In genomic region chr3:100554843-100555242, GRCm38 (mm10) we compare ENCODE assay signal across 11 mouse cellular contexts.
DNase-seq lines count a peak whose midpoint lies in the region; ATAC-seq and TF ChIP-seq lines count a peak whose summit lies in the region.
"Had no signal": no experiment of that assay in that cellular context is flagged by ENCODE, and none has a peak within 500 bp of the region (broad histone marks: within the 10 kb centered on the region; RNA-seq: fewer than 3 reads in every experiment).

No protein-coding gene starts in this region.

- TF ChIP-seq CTCF in gastrocnemius, adult 2 months (IDR thresholded peaks at IDR 0.05) = peak; percentile 39

- 0 out of 2 replicates have a peak, but pooled peaks have one; percentile 34 for ATAC-seq in lung, embryonic 16.5 days (ENCODE audit: low read depth)
- no peak for ATAC-seq in embryonic facial prominence, embryonic 14.5 days (ENCODE audit: low read depth)
- ATAC-seq in midbrain, embryonic 15.5 days (replicated peaks) = 0 out of 2 replicates have a peak, but pooled peaks have one; percentile 37

- no peaks in the 10 kb centered on the region for H3K27me3 ChIP-seq in lung, embryonic 16.5 days (ENCODE audit: control insufficient read depth, insufficient read depth, low read depth, low read length)
- H3K27me3 ChIP-seq in embryonic facial prominence, embryonic 14.5 days (replicated peaks; ENCODE audit: control insufficient read depth, insufficient read depth, low read length) = no peaks in the 10 kb centered on the region
- no peaks in the 10 kb centered on the region for H3K27me3 ChIP-seq in midbrain, embryonic 15.5 days (replicated peaks)
- H3K27me3 ChIP-seq: heart, embryonic 13.5 days; limb, embryonic 13.5 days had no signal

- H3K4me3 ChIP-seq in gastrocnemius, adult 2 months = no peak overlapping the region
- H3K4me3 ChIP-seq in lung, embryonic 16.5 days (ENCODE audit: low read length) = no peak overlapping the region
- no peak overlapping the region for H3K4me3 ChIP-seq in embryonic facial prominence, embryonic 14.5 days (ENCODE audit: low read depth, low read length)
- no peak overlapping the region for H3K4me3 ChIP-seq in midbrain, embryonic 15.5 days
- H3K4me3 ChIP-seq: heart, embryonic 13.5 days; limb, embryonic 13.5 days had no signal

- H3K4me2 ChIP-seq in lung, embryonic 16.5 days (ENCODE audit: low read depth, low read length) = no peak overlapping the region
- H3K4me2 ChIP-seq in embryonic facial prominence, embryonic 14.5 days (ENCODE audit: low read depth, low read length) = no peak overlapping the region
- H3K4me2 ChIP-seq in midbrain, embryonic 15.5 days = no peak overlapping the region
- H3K4me2 ChIP-seq: heart, embryonic 13.5 days; limb, embryonic 13.5 days had no signal

- intact Hi-C loops in gastrocnemius, adult 2 months (cut with DNase I) = no loop called here

- no peak for DNase-seq in gastrocnemius, adult 2 months
- DNase-seq in gastrocnemius, postnatal 10 days = no peak
- no peak for DNase-seq in lung, postnatal 25 days (ENCODE audit: low spot score)
- DNase-seq in embryonic facial prominence, embryonic 14.5 days (ENCODE audit: low spot score) = peak; percentile 60
- DNase-seq in thymus, postnatal 4 days = no peak
- DNase-seq in layer of hippocampus, adult 9-11 months = no peak
- DNase-seq: cerebellum, adult 9-10 months had no signal

- H3K9ac ChIP-seq in lung, embryonic 16.5 days (ENCODE audit: low read length) = no peak overlapping the region
- H3K9ac ChIP-seq in embryonic facial prominence, embryonic 14.5 days (ENCODE audit: low read depth, low read length) = no peak overlapping the region
- H3K9ac ChIP-seq in midbrain, embryonic 15.5 days = no peak overlapping the region
- H3K9ac ChIP-seq: heart, embryonic 13.5 days; limb, embryonic 13.5 days had no signal

- 37% methylated on average over 5 of the region's 5 CpGs for WGBS in lung, embryonic 16.5 days
- WGBS in embryonic facial prominence, embryonic 14.5 days = 43% methylated on average over 5 of the region's 5 CpGs
- 50% methylated on average over 5 of the region's 5 CpGs for WGBS in midbrain, embryonic 15.5 days

- no peaks in the 10 kb centered on the region for H3K4me1 ChIP-seq in lung, embryonic 16.5 days (replicated peaks; ENCODE audit: control insufficient read depth, insufficient read depth, low read length)
- no peaks in the 10 kb centered on the region for H3K4me1 ChIP-seq in embryonic facial prominence, embryonic 14.5 days (ENCODE audit: control insufficient read depth, insufficient read depth, low read length)
- H3K4me1 ChIP-seq in midbrain, embryonic 15.5 days = no peaks in the 10 kb centered on the region
- H3K4me1 ChIP-seq: heart, embryonic 13.5 days; limb, embryonic 13.5 days had no signal

- H3K36me3 ChIP-seq in lung, embryonic 16.5 days (ENCODE audit: control insufficient read depth, insufficient read depth, low read length) = no peaks in the 10 kb centered on the region
- H3K36me3 ChIP-seq in embryonic facial prominence, embryonic 14.5 days (ENCODE audit: control insufficient read depth, insufficient read depth, low read length) = no peaks in the 10 kb centered on the region
- H3K36me3 ChIP-seq in midbrain, embryonic 15.5 days (replicated peaks) = no peaks in the 10 kb centered on the region
- H3K36me3 ChIP-seq: heart, embryonic 13.5 days; limb, embryonic 13.5 days had no signal

- no peaks in the 10 kb centered on the region for H3K9me3 ChIP-seq in lung, embryonic 16.5 days (ENCODE audit: control insufficient read depth, low read length)
- no peaks in the 10 kb centered on the region for H3K9me3 ChIP-seq in embryonic facial prominence, embryonic 14.5 days (ENCODE audit: control insufficient read depth, low read length)
- H3K9me3 ChIP-seq in midbrain, embryonic 15.5 days = no peaks in the 10 kb centered on the region
- H3K9me3 ChIP-seq: heart, embryonic 13.5 days; limb, embryonic 13.5 days had no signal

- no peak overlapping the region for H3K27ac ChIP-seq in gastrocnemius, adult 2 months
- H3K27ac ChIP-seq in lung, embryonic 16.5 days (ENCODE audit: low read length) = no peak overlapping the region
- H3K27ac ChIP-seq in embryonic facial prominence, embryonic 14.5 days (replicated peaks; ENCODE audit: low read depth, low read length) = no peak overlapping the region
- no peak overlapping the region for H3K27ac ChIP-seq in midbrain, embryonic 15.5 days
- H3K27ac ChIP-seq: heart, embryonic 13.5 days; limb, embryonic 13.5 days had no signal
